Mouse (Mus musculus): Measurements from ENCODE around the gene Nfatc2ip.

GRCm38 (mm10) chr7:126435801-126436200 lies 39.3 kb upstream of the Nfatc2ip start:
- TF ChIP-seq POLR2A (IDR thresholded peaks at IDR 0.05; ENCODE audit: borderline replicate concordance, extremely low read depth, insufficient read depth, insufficient read length, poor library complexity, severe bottlenecking): no peak
- no peak for TF ChIP-seq CTCF (IDR thresholded peaks at IDR 0.05; ENCODE audit: borderline replicate concordance, extremely low read depth, insufficient read depth, insufficient read length)
